Mouse (Mus musculus) thymus, postnatal 4 days (tissue): ENCODE measurements around the gene Frmpd4.
A peak's percentile ranks its signal among the peaks of the same experiment; 100 is the strongest.

Experiments
- DNase-seq: peaks from one replicate; pipeline ENCODE4 v3.0.0; 2021

Gene Frmpd4

GRCm38 (mm10) chrX:167522528-167522927, 1054.5 kb downstream of the Frmpd4 start:
- no peak for DNase-seq

- no peak for DNase-seq
Observed at GRCm38 (mm10) chrX:167518440-167518839, 1058.6 kb downstream of the Frmpd4 start.

- DNase-seq = peak; percentile 73
Observed at GRCm38 (mm10) chrX:167497780-167498179, 1079.3 kb downstream of the Frmpd4 start.

- DNase-seq = no peak
Observed at GRCm38 (mm10) chrX:167492265-167492664, 1084.8 kb downstream of the Frmpd4 start.

- no peak for DNase-seq
Observed at GRCm38 (mm10) chrX:167491589-167492207, 1085.3 kb downstream of the Frmpd4 start.

- no peak for DNase-seq
Observed at GRCm38 (mm10) chrX:167483409-167484177, 1093.4 kb downstream of the Frmpd4 start.

- no peak for DNase-seq
Observed at GRCm38 (mm10) chrX:167477636-167478035, 1099.4 kb downstream of the Frmpd4 start.

- DNase-seq = no peak
Observed at GRCm38 (mm10) chrX:167434883-167435282, 1142.1 kb downstream of the Frmpd4 start.

- no peak for DNase-seq
Observed at GRCm38 (mm10) chrX:167433950-167434349, 1143.1 kb downstream of the Frmpd4 start.
